Mouse (Mus musculus): ENCODE data around the gene Eif2ak1.
"Not testable (repeated sequence)": the region's sequence is repeated elsewhere in the genome, so short reads cannot be mapped to it uniquely, and the experiment has no call there.

The Eif2ak1 gene

DNA sequence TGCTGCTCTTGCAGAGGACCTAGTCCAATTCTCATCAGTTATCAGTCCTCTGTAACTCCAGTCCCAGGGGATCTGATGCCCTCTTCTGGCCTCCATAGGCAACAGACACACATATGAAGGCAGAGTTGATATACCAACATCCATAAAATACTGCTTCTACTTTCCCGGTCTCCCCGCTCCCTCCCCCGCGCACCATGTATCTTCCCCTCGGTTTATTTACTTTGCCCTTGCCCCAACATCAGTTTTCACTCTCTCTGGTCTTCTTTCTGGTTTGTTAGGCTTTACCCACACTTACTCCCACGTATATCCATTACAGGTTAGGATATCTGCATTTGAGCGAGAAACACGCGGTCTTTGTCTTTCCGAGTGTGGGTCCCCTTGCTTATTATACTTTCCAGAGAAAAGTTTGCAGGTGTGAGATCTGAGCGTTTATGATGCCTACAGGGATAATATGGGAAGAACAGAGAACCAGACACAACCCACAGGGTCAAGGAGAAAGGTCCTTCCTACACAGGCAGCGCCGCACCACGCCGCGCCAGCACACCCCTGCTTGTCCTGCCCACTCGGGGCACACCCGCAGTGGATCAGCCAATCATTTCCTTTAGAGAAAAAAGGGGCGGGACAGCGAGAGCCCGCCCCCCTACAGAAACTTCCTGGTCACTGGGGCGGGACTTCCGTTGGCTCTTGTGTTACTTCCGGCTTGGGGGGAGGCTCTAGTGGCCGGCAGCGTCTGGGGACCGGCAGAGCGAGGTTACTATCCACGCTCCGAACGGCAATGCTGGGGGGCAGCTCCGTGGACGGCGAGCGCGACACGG is at the start of gene Eif2ak1:
Gene Eif2ak1 (plus strand): TSS at position 673 of the 815 bp plus-strand sequence.
- DNase-seq (ENCODE audit: low read depth, low spot score) = peak; percentile 85

- no peak for DNase-seq (ENCODE audit: low read depth, low spot score)
Observed at GRCm38 (mm10) chr5:143781951-143782350, 35.6 kb upstream of the Eif2ak1 start.

GRCm38 (mm10) chr5:143785391-143785790 is 32.2 kb upstream of the Eif2ak1 start:
- no peak for DNase-seq (ENCODE audit: low read depth, low spot score)

DNA sequence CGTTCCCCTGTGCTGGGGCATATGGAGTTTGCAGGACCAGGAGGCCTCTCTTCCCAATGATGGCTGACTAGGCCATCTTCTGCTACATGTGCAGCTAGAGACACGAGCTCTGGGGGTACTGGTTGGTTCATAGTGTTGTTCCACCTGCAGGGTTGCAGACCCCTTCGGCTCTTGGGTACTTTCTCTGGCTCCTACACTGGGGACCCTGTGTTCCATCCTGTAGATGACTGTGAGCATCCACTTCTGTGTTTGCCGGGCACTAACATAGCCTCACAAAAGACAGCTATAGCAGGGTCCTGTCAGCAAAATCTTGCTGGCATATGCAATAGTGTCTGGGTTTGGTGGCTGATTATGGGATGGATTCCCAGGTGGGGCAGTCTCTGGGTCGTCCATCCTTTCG is 16.4 kb upstream of the Eif2ak1 start:
- DNase-seq (ENCODE audit: low read depth, low spot score) = not testable (repeated sequence)

DNA sequence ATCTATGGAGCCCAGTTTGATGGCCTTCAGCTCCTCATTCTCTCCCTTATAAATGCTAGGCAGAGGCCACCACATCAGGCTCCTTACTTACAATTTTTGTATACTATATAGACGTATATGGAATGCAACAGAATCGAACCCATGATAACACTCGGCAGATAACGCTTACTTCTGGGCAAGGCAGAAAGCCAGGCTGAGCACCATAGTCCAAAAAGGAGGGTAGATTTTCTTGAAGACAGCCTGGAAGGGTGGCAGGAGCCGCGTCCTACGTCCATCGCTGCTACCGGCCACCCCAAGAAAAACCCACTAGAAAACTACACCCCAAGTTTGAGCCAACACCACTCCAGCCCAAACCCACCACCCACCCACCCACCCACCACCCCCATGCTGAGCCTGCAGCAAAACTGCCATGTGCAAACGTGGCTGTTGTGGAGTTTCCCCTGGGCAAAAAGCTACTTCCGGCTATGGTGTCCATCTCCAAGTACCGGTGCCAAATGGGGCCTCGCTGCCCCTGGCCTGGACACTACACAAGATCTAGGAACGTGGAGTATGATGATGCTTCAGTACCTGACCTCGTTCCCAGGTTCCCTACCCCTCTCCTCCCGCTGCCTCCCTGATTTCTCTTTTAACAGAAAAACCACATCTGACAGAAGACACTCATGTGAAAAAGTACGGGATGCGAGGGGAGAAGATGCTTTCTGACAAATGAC is 13.4 kb upstream of the Eif2ak1 start:
- no peak for DNase-seq (ENCODE audit: low read depth, low spot score)

DNA sequence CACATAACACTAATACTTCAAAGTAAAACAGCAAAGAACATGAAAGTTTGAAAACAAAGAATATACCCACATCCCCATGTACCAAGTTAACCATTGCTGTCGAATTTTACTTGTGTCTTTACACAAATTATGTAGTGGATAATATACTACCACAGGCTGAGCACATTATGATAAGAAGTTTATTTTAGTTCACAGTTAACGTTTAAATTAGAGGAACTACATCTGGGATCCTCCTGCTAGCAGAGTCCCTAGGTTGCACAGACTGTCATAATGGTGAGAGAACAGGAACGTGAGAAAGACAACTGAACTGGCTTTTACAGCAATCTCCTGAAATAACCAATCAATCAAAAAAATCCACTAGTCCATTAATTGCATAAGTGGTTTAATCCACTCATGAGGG is 10.3 kb upstream of the Eif2ak1 start:
- DNase-seq (ENCODE audit: low read depth, low spot score) = no peak

- DNase-seq (ENCODE audit: low read depth, low spot score) = no peak
Observed at GRCm38 (mm10) chr5:143809421-143810090, 8.0 kb upstream of the Eif2ak1 start.

GRCm38 (mm10) chr5:143811653-143812052 is 5.9 kb upstream of the Eif2ak1 start:
- no peak for DNase-seq (ENCODE audit: low read depth, low spot score)

DNA sequence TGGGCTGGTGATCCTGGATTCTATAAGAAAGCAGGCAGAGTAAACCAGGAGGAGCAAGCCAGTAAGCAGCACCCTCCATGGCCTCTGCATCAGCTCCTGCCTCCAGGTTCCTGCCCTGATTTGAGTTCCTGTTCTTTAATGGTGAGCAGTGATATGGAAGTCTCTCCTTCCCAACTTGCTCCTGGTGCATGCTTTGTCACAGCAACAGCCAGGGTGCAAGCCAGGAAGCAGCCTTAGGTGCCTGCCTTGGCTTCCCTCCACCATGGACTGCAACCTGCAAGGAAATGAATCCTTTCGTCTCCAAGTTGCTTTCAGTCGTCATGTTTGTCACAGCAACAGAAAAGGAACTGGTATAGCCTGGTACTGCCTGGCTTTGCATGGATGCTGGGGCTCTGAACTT is 3.0 kb upstream of the Eif2ak1 start:
- no peak for DNase-seq (ENCODE audit: low read depth, low spot score)

DNA sequence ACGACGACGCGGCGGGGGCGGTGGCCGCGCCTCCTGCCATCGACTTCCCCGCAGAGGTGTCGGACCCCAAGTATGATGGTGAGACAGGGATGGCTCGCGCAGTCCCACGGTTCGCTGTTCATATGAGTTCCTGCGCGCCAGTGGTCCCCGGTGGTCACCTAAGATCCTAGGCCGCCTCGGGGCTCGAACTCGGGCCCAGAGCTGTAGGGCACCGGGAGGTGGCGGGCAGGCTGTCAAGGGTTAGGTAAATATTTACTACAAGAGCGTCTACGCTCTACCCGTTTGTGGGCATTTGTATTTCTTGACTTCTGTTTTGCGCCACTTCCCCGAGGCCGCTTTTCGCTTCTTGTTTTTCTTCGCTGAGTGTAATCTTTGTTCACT is 333 bp downstream of the Eif2ak1 start:
- no peak for DNase-seq (ENCODE audit: low read depth, low spot score)

DNA sequence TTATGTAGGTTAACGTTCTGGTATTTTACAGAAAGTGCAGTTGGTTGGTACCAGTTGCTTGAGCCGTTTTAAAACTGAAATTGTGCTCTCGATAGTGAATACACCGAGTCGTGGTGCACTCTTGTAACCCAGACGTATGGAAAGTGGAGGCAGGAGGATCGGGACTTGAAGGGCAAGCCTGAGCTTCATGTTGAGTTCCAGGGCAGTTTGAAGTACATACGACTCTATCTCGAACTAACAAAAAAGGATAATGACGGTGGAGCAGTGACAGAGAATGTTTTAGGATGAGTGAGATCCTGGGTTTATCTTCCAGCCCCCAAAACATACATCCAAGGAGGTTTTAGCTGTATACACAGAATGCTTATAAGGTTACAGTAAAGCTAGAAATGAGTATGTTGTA is 873 bp downstream of the Eif2ak1 start:
- DNase-seq (ENCODE audit: low read depth, low spot score) = no peak

- no peak for DNase-seq (ENCODE audit: low read depth, low spot score)
Observed at GRCm38 (mm10) chr5:143818949-143819348, 1.4 kb downstream of the Eif2ak1 start.

DNA sequence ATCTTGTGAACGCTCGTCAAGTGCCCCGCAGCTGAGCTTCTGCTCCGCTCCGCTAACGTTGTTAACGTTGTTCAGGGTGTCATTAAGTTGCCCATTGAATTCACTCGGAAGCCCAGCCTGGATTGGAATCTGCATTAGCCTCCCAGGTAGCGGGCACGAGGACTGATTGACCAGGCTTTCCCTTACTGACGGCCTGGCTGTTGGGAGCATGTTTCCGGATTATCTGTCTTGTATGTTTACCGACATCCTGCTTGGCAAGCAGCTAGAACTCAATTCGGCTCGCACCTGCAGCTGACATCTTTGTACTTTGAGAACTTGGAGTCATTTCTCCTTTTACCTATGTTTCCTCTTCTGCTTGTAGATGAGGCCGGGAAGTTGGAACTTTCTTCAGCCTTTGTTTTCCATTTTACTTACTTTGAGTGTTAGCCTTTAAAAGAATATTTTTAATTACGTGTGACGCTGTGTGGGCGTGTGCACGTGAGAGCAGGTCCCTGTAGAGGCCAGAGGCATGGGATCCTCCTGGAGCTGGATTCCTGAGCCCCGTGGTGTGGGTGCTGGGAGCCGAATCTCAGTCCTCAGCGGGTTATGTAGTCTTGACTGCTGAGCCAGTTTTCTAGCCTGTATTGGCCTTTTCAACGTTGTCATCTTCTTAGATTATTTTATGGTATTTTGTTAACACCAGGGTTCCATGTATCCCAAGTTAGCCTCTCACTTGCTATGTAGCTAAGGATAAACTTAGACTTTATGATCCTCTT is 2.5 kb downstream of the Eif2ak1 start:
- DNase-seq (ENCODE audit: low read depth, low spot score) = no peak

- no peak for DNase-seq (ENCODE audit: low read depth, low spot score)
Observed at GRCm38 (mm10) chr5:143820820-143821219, 3.2 kb downstream of the Eif2ak1 start.

- no peak for DNase-seq (ENCODE audit: low read depth, low spot score)
Observed at GRCm38 (mm10) chr5:143871547-143872169, 54.1 kb downstream of the Eif2ak1 start.

DNA sequence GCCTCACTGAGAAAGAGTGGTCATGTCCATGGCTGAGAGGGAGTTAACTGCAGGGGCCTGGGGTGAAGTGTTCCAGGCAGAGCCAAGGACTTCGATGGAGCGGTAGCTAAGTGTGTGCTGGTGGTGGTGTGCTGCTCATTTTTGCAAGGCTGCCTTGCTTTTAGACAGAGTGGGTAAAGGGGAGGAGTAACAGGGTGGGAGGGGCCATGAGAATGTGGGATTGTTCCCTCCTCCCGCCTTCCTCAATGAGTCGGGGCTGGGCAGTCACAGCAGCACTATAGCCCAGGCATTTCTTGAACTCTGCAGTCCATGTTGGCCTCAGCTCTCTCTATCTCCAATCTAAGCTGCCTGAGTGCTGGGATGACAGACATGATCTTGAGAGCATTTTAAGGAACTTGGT is 57.0 kb downstream of the Eif2ak1 start:
- DNase-seq (ENCODE audit: low read depth, low spot score) = no peak

DNA sequence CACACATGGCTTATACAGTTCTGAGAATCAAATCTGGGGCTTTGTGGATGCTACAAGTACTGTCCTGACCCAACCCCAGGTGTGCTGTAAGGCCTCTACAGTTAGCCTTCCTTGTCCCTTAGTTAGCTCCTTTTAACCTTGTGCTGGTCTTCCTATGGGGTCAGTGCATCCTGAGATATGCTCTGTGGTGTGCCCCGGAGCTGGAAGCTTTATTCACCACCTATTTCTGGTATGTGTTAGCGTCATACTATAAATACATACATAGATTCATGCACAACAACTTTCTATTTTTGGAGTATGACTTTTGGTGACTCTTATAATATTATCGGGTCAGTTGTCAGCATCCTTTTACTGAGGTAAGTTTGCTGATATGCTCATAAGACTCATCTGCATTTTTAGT is 67.7 kb downstream of the Eif2ak1 start:
- DNase-seq (ENCODE audit: low read depth, low spot score) = no peak

- DNase-seq (ENCODE audit: low read depth, low spot score) = no peak
Observed at GRCm38 (mm10) chr5:143890741-143891140, 73.2 kb downstream of the Eif2ak1 start.

- DNase-seq (ENCODE audit: low read depth, low spot score) = no peak
Observed at GRCm38 (mm10) chr5:143892255-143892886, 74.8 kb downstream of the Eif2ak1 start.

GRCm38 (mm10) chr5:143893396-143893795 is 75.8 kb downstream of the Eif2ak1 start:
- no peak for DNase-seq (ENCODE audit: low read depth, low spot score)

All from WW6 (cell line).